Mouse (Mus musculus): Measurements from ENCODE around the gene Hnf4a. TPM values are rescaled to one million over a fixed set of nuclear protein-coding genes. Genes with fewer than 3 reads are reported as not detected.
A peak's percentile ranks its signal among the peaks of the same experiment; 100 is the strongest.

The Hnf4a gene
- total and polyA plus RNA-seq, 3 experiments = not detected

DNA sequence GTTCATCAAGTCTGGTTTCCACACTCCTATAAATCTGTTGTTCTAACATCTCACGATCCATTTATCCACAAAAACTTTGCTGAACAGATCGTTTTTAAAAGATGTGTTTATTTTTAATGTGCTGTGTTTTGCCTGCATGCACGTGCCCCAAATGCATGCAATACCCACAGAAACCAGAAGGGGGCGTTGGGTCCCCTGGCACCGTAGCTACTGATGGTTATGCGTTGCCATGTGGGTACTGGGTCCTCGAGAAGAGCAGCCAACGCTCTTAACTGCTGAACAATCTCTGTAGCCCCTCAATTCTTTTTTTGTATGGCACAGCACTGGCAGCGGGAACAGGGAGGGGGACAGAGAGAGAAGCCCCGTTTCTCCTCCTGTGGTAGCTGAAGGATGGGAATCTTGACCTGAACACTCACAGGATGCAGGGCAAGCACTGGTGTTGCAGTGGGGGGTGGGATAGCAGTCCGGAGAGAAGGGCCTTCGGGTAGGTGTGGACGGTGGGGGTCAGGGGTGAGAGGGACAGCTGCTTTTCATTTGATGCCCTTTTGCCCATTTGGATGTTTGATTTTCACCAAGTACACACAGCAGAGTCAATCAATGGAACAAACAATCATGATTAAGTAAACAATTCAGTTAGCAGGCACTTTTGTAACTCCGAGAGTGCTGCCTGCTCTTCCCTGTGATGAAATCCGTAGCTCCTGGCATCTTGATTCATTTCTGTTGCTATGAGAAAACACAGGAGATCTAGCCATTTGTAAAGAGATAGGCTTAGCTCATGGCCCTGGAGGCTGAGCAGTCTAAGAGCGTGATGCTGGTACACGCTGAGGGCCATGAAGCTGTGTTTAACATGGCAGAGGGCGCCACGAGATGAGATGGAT lies 80.0 kb downstream of the Hnf4a start (continued):
- no peak for TF ChIP-seq USF1 (IDR thresholded peaks at IDR 0.05; ENCODE audit: low read depth, low read length)
- no peak for TF ChIP-seq POLR2AphosphoS2 (IDR thresholded peaks at IDR 0.05; ENCODE audit: low read depth, low read length)
- TF ChIP-seq ETS1 (conservative IDR thresholded peaks at IDR 0.05; ENCODE audit: low read depth, low read length) = no peak
- TF ChIP-seq CHD1 (IDR thresholded peaks at IDR 0.05; ENCODE audit: low read depth, low read length) = no peak
- no peak for TF ChIP-seq ZMIZ1 (IDR thresholded peaks at IDR 0.05; ENCODE audit: low read depth, low read length)
- TF ChIP-seq MXI1 (IDR thresholded peaks at IDR 0.05; ENCODE audit: low read depth, low read length) = peak; percentile 41; the same call in 1 of the 2 replicates
- TF ChIP-seq RCOR1 (conservative IDR thresholded peaks at IDR 0.05; ENCODE audit: low read depth, low read length) = no peak
- peak; percentile 52 for TF ChIP-seq SMC3 (IDR thresholded peaks at IDR 0.05; ENCODE audit: low read depth, low read length)
- peak; percentile 75 to 82 for TF ChIP-seq CTCF (conservative IDR thresholded peaks at IDR 0.05 in 1 of 2, IDR thresholded peaks at IDR 0.05 in 1 of 2; ENCODE audit: low read depth in 2 of 2, low read length in 2 of 2)
- TF ChIP-seq GABPA (IDR thresholded peaks at IDR 0.05; ENCODE audit: insufficient replicate concordance, low read depth, low read length) = no peak
- TF ChIP-seq MAZ (IDR thresholded peaks at IDR 0.05; ENCODE audit: low read depth, low read length) = no peak
- TF ChIP-seq KAT2A (IDR thresholded peaks at IDR 0.05; ENCODE audit: insufficient replicate concordance, low read length) = no peak
- TF ChIP-seq NELFE (IDR thresholded peaks at IDR 0.05; ENCODE audit: low read depth, low read length) = no peak

DNA sequence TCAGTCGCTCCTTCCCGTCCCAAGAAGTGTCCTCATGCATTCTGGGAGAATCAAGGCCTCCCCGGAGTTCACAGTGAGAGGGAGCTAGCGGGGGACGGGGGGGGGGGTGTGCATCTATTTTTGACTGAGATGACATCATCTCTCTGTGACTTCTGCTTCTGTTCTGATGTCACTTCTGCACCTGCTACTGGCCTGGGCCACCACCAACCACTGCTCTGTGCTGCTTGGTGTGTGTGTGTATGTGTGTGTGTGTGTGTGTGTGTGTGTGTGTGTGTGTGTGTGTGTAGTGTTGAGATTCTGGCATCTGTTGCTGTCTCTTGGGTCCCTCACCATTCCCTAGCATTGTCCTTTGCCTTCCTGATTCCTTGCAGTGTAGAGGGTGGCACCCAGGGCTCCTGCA lies 80.9 kb downstream of the Hnf4a start:
- Histone ChIP-seq H3K4me2 (ENCODE audit: insufficient read depth, low read depth, poor library complexity, severe bottlenecking) (no peak overlapping the region), H3K9me3 (replicated peaks; ENCODE audit: low read length) (no peaks in the 10 kb centered on the region), H3K4me3 (replicated peaks in 1 of 3; ENCODE audit: low read depth in 2 of 3, low read length in 2 of 3, poor library complexity in 1 of 3) (no peak overlapping the region), H3K27me3 (replicated peaks) (no peaks in the 10 kb centered on the region), H3K27ac (ENCODE audit: insufficient read depth, low read depth) (no peak overlapping the region), H3K9ac (ENCODE audit: insufficient read depth, low read depth) (no peak overlapping the region), H3K36me3 (replicated peaks in 1 of 2; ENCODE audit: control insufficient read depth in 1 of 2, insufficient read depth in 1 of 2, low read length in 1 of 2) (no peaks in the 10 kb centered on the region), H3K79me2 (replicated peaks; ENCODE audit: control insufficient read depth, extremely low read depth, insufficient read depth, poor library complexity, severe bottlenecking) (no peaks in the 10 kb centered on the region), H3K4me1 (ENCODE audit: control insufficient read depth in 1 of 2, insufficient read depth in 2 of 2) (peaks cover 9 to 35% of the 10 kb centered on the region in 2 experiments)
- dilution Hi-C loops (cut with MboI; ENCODE audit: extremely low pct_ligation_motif_present, extremely low pct_unique_long_range_greater_than_20kb, low sequenced_read_pairs) = no loop called here
- DNase-seq (ENCODE audit: extremely low read depth) = peak; percentile 60
- in situ Hi-C loops (cut with MboI; ENCODE audit: low pct_ligation_motif_present, low pct_unique_long_range_greater_than_20kb, low sequenced_read_pairs) = no loop called here
- TF ChIP-seq GABPA (IDR thresholded peaks at IDR 0.05; ENCODE audit: insufficient replicate concordance, low read depth, low read length) = 0 out of 2 replicates have a peak, but pooled peaks have one; percentile 19
- peak; percentile 79 for TF ChIP-seq EP300 (IDR thresholded peaks at IDR 0.05; ENCODE audit: low read length)
- TF ChIP-seq CTCF (conservative IDR thresholded peaks at IDR 0.05 in 1 of 2, IDR thresholded peaks at IDR 0.05 in 1 of 2; ENCODE audit: low read depth in 2 of 2, low read length in 2 of 2) = no peak
- TF ChIP-seq TBP (conservative IDR thresholded peaks at IDR 0.05; ENCODE audit: low read depth, low read length) = no peak
- peak; percentile 46; the same call in 1 of the 2 replicates for TF ChIP-seq MAZ (IDR thresholded peaks at IDR 0.05; ENCODE audit: low read depth, low read length)
- TF ChIP-seq POLR2AphosphoS2 (IDR thresholded peaks at IDR 0.05; ENCODE audit: low read depth, low read length) = no peak
- TF ChIP-seq ZC3H11A (IDR thresholded peaks at IDR 0.05; ENCODE audit: low read depth, low read length) = no peak
- peak; percentile 72 for TF ChIP-seq IRF4 (IDR thresholded peaks at IDR 0.05; ENCODE audit: low read depth, low read length)
- TF ChIP-seq JUND (conservative IDR thresholded peaks at IDR 0.05; ENCODE audit: low read depth, low read length) = peak; percentile 71
- no peak for TF ChIP-seq MAX (IDR thresholded peaks at IDR 0.05; ENCODE audit: low read length)
- peak; percentile 52; the same call in 1 of the 2 replicates for TF ChIP-seq HCFC1 (IDR thresholded peaks at IDR 0.05; ENCODE audit: low read depth, low read length)
- TF ChIP-seq MAFK (IDR thresholded peaks at IDR 0.05; ENCODE audit: insufficient replicate concordance, low read length) = no peak
- TF ChIP-seq ETS1 (conservative IDR thresholded peaks at IDR 0.05; ENCODE audit: low read depth, low read length) = peak; percentile 70
- TF ChIP-seq RCOR1 (conservative IDR thresholded peaks at IDR 0.05; ENCODE audit: low read depth, low read length) = no peak
- TF ChIP-seq USF1 (IDR thresholded peaks at IDR 0.05; ENCODE audit: low read depth, low read length) = no peak
- no peak for TF ChIP-seq SMC3 (IDR thresholded peaks at IDR 0.05; ENCODE audit: low read depth, low read length)
- TF ChIP-seq KAT2A (IDR thresholded peaks at IDR 0.05; ENCODE audit: insufficient replicate concordance, low read length) = no peak
- TF ChIP-seq ZKSCAN1 (IDR thresholded peaks at IDR 0.05; ENCODE audit: borderline replicate concordance, low read depth, low read length) = no peak
- peak; percentile 12; the same call in 1 of the 2 replicates for TF ChIP-seq NRF1 (IDR thresholded peaks at IDR 0.05; ENCODE audit: low read depth, low read length)
- TF ChIP-seq E2F4 (IDR thresholded peaks at IDR 0.05; ENCODE audit: insufficient replicate concordance, low read depth, low read length) = no peak
- no peak for TF ChIP-seq RAD21 (IDR thresholded peaks at IDR 0.05; ENCODE audit: low read depth, low read length)
- no peak for TF ChIP-seq UBTF (IDR thresholded peaks at IDR 0.05; ENCODE audit: low read depth, low read length)
- no peak for TF ChIP-seq ELF1 (IDR thresholded peaks at IDR 0.05; ENCODE audit: low read depth, low read length)
- no peak for TF ChIP-seq MYC (IDR thresholded peaks at IDR 0.05; ENCODE audit: low read depth, low read length)
- TF ChIP-seq USF2 (conservative IDR thresholded peaks at IDR 0.05; ENCODE audit: low read depth, low read length) = no peak
- peak; percentile 92 for TF ChIP-seq TCF12 (IDR thresholded peaks at IDR 0.05; ENCODE audit: low read depth, low read length)
- TF ChIP-seq NELFE (IDR thresholded peaks at IDR 0.05; ENCODE audit: low read depth, low read length) = no peak
- no peak; the same call in 1 of the 2 replicates for TF ChIP-seq CHD2 (IDR thresholded peaks at IDR 0.05; ENCODE audit: low read length)
- TF ChIP-seq SIN3A (IDR thresholded peaks at IDR 0.05; ENCODE audit: low read length) = 0 out of 2 replicates have a peak, but pooled peaks have one; percentile 49
- TF ChIP-seq CHD1 (IDR thresholded peaks at IDR 0.05; ENCODE audit: low read depth, low read length) = no peak
- no peak for TF ChIP-seq MXI1 (IDR thresholded peaks at IDR 0.05; ENCODE audit: low read depth, low read length)
- no peak for TF ChIP-seq POLR2A (IDR thresholded peaks at IDR 0.05; ENCODE audit: low read depth, low read length)
